Mouse (Mus musculus) lung, postnatal 14 days (tissue): ENCODE results near the gene Ccl27b.
"Not testable (repeated sequence)": the region's sequence is repeated elsewhere in the genome, so short reads cannot be mapped to it uniquely, and the experiment has no call there.

Source experiments
- DNase-seq: peaks from one replicate; pipeline ENCODE4 v3.0.0; 2021

The Ccl27b gene

GRCm38 (mm10) chr4:42654951-42655350 is at the start of gene Ccl27b:
TSS of gene Ccl27b (plus strand) at chr4:42655251.
- DNase-seq: not testable (repeated sequence)

- DNase-seq: not testable (repeated sequence)
Measured at GRCm38 (mm10) chr4:42611895-42612294, 43.2 kb upstream of the Ccl27b start, which contains the start of gene Gm10591. TSS of gene Gm10591 (plus strand) at chr4:42612195.

DNA sequence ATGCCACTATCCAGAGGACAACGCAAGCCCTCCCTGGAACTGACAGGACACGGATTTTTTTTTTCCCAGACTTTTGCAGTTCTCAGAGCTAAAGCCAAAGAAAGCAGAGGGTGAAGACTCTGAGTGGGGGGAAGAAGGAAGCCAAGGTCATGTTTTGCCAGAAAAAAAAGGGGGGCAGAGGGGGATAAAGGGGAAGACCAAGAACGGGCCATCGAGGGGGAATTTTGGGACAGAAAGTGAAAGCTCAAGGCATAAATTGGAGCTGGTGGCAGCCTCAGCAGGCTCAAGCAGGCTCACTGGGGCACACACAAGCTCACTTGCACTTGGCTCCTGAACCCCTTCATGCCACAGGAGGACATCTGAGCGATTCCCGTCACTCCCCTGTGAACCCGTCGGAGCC is 25.6 kb upstream of the Ccl27b start, which contains the start of gene Gm2564:
TSS of gene Gm2564 (plus strand) at position 301 of the 400 bp plus-strand sequence.
- DNase-seq: not testable (repeated sequence)

GRCm38 (mm10) chr4:42661793-42662192 is 6.7 kb downstream of the Ccl27b start, which contains the start of gene Il11ra2:
TSS of gene Il11ra2 (minus strand) at chr4:42661893.
- DNase-seq: not testable (repeated sequence)

GRCm38 (mm10) chr4:42675415-42675814 is 20.4 kb downstream of the Ccl27b start:
- not testable (repeated sequence) for DNase-seq

DNA sequence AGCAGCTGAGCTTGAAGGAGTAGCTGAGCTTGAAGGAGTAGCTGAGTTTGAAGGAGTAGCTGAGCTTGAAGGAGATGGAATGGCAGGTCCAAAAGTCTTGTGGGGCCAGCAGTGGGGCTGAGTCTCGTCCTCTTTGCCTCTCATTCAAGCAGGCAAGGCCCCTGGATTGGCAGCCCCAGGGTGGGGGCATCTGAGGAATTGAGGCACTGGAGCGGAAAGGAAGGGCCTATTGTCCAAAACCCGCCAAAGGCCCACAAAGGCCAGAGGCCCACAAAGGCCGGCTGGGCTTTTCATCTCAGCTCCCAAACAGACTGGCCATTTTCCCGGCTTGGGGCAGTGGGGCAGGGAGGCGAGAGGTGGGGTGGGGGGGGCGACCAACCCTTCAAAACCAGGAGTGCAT is 24.3 kb downstream of the Ccl27b start:
- DNase-seq: not testable (repeated sequence)

- DNase-seq: not testable (repeated sequence)
Measured at GRCm38 (mm10) chr4:42680374-42681356, 25.6 kb downstream of the Ccl27b start.

DNA sequence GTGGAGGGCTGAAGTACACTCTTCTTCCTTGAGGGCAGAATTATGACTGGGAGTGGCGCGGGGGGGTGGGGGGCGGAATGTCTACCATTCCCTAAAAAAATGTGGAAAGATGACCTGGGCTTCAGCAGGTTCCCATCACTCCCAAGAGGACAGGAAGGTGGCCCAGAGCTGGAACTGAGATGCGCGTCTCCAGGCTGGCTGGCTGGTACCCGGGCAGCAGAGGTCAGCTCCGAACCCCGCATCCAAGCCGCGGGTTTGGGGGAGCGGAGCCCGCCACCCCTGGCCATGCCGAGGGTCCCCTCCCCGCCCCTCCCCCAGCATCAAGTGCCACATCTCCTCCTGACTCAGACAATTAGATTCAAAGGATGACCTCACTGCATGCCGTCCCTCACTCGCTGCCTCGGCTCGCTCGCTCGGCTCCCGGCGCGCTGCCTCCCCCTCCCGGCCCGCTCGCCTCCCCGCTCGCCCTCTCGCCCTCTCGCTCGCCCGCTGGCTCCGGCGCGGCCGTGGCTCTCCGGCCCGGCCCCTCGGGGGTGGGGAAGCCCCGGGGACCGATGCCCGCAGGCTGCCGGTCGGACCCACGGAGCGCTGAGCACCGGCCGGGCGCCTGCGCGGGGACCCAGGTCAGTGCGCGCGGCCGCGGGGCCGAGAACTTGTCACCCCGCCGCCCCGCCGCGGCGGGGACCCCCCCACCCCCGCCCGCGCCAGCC is 26.6 kb downstream of the Ccl27b start:
- DNase-seq: not testable (repeated sequence)

DNA sequence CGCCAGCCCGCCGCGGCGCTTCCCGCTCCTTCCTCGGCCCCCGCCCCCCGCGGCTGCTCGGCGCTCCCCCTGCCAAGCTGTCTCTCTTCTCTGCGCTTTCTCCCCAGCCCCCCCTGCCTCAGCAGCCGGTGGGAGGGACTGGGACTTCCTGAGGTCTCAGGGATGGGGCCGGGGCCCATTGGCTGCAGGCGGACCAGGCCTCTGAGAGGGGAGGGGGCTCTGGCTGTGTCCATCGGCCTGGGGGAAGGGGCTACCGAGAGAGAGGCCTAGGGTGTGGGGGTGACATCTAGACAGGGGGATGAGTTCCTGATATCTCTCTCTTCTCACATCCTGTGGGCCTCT is 27.1 kb downstream of the Ccl27b start:
- not testable (repeated sequence) for DNase-seq
